Mouse (Mus musculus) B cell, adult 67 days (primary cell): ENCODE data around the gene Spag7. TPM values are rescaled to one million over a fixed set of nuclear protein-coding genes. Genes with fewer than 3 reads are reported as not detected.

Source experiments
- total RNA-seq, 2 experiments: library from RNA; stranded (reverse); gene quantifications; 4 replicates each; pipeline ENCODE4 v1.2.4; 2023

The Spag7 gene
- total RNA-seq: 10 to 100 TPM; 50.3 to 51.9 TPM

GRCm38 (mm10) chr11:70668771-70669505 is at the start of gene Spag7:
TSS of gene Spag7 (minus strand) at chr11:70669416.

DNA sequence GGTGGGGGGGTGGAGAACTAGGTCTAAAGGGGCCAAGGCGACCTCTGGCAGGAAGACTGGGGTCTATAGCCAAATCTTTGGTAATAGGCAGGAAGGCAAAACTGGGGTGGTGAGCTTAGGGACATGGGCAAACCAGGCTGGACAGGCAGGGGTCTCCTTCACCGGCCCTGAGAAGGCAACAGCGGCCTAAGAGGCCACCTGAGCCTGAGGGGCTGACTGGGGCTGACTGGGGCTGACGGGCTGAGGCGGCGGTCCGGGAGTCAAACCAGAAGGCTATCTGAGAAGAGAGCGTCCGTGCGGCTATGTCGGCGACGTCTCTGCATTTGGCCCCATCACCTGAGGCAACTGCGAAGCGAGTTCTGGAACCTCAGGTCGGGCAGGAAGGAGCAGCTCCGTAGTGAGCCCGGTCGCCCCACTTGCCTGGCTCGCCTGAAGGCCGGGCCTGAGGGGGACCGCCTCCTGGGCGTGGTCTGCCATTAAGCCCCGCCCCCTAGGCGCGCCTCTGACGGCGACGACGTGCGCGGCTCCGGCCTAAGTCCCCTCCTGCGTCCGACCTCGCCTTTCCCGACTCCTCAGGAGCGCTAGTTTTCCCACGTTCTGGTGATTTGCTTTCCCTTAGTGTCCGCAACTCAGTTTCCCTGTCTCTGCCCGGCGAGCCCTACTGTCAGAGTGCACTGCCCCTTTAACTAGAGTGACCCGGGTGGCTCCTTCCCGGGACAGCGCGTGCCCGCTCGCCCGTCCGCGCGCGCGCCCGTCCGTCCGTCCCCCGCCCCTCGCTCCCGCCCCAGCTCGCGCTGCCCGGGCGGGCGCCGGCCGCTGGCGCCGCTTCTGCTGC is 30.7 kb upstream of the Spag7 start, which contains the start of the genes Inca1 and Kif1c:
Gene Inca1 (minus strand): TSS at position 434 of the 835 bp plus-strand sequence.
Gene Kif1c (plus strand): TSS at position 827 of the 835 bp plus-strand sequence.

DNA sequence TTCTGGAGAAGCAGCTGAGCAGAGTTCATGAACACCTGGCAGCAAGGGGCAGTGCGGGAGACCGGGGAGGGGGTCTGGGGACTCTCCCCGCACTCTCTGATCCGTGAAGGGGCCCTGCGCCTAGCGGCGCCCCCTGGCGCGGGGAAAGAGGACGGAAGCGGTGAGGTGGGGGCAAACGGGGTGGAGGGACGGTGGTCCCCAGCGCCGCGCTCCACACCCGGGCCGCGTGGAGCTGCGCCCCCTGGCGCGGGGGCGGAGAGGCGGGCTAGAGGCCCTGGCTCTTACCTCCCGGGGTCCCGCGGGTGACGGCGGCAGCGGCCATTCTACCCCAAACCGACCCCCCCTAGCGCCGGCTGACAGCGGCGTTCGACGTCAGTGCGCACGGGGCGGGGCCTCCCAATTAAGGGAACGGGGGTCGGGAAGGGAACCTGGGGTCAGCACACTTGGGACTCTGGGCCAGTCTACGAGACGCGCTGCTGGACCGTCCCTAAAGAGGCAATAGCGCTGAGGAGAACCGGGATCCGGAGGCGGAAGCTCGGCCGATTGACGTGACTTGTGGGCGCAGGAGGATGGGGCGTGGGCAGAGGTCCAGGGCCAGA is 18.5 kb upstream of the Spag7 start, which contains the start of gene Camta2:
Gene Camta2 (minus strand): TSS at position 505 of the 599 bp plus-strand sequence.

GRCm38 (mm10) chr11:70656964-70657363 is 12.3 kb downstream of the Spag7 start, which contains the start of gene Eno3:
TSS of gene Eno3 (plus strand) at chr11:70657202.

DNA sequence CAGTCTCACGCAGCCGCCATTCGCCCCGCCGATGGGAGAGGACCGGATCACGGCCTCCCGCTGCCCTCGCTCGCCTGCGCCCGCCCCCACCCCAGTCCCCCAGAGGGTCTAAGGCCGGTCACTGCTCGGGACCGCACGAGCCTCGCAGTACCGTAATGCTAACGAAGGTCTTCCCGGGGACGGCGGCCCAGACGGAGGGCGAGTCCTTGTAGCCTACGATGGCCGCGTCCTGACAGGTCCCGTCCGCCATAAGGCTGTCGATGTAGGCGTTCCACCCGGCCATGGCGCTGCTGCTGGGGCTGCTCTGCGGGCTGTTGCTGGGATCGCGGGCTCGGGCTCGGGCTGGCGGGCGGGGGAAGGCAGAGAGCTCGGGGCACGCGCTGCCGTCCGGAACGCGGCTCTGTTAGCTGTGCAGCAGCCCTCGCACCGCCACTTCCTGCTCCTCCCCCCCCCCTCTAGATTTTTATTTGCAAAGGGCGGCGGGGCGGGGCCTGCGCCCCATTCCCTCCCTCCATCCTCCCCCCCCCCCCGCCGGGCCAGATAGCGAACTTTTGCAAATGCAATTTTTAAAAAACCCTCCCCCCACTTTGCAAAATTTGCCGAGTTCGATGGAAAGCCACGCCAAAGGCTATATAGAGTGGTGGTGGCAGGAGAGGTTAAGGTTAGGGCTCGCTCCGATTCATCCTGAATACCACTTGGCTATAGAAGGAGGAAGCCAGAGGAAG is 14.9 kb downstream of the Spag7 start, which contains the start of gene Pfn1:
Gene Pfn1 (minus strand): TSS at position 447 of the 725 bp plus-strand sequence.

DNA sequence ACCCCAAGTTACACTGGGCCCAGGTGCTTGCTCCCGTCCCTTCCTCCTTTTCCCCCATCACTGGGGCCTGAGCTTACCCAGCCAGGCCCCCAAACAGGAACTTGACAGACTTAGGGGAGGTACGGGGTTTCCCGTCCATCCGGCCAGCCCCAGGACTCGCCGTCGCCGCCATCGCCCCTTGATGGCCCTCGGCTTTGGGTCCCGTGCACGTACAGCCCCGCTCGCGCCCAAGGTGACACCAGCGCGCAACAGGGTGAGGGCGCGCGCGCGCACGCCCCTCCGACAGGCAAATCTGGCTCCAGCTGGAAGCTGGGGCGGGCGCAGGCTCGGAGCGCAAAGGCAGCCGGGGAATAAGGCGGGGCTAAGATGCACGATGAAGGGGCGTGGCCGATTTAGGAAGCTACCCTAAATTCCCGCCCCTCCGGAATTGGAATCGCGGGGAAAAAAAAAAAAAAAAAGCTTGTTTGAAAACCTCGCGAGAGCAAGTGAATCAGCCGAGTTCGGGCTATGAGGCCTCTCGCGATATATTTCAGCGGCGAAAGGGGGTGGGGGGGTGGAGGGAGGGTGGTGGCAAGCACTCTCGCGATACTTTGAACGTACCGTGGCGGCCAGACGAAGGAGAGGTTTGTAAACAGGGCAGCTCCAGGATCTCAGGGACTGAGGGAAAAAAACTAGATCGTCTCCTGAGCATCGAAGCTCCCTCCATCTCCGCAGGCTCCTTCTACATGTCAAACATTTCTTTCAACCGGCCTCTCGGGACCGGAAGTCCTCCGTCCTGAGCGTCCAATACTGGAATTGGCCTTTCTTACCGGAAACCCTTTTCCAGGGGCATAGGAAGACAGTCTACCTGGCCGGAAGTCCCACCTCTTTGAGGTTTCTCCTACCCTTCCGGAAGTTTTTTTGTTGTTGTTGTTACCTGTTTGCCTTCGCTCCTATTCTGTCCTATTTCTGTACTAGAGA is 22.2 kb downstream of the Spag7 start, which contains the start of the genes Rnf167 and Slc25a11:
Gene Rnf167 (plus strand): TSS at position 545 of the 960 bp plus-strand sequence.
Gene Slc25a11 (minus strand): TSS at position 789 of the 960 bp plus-strand sequence.

GRCm38 (mm10) chr11:70638714-70639278 is 30.4 kb downstream of the Spag7 start, which contains the start of gene Gp1ba:
TSS of gene Gp1ba (plus strand) at chr11:70639122.

GRCm38 (mm10) chr11:70619101-70619500 is 50.1 kb downstream of the Spag7 start, which contains the start of gene Chrne:
TSS of gene Chrne (minus strand) at chr11:70619216.

DNA sequence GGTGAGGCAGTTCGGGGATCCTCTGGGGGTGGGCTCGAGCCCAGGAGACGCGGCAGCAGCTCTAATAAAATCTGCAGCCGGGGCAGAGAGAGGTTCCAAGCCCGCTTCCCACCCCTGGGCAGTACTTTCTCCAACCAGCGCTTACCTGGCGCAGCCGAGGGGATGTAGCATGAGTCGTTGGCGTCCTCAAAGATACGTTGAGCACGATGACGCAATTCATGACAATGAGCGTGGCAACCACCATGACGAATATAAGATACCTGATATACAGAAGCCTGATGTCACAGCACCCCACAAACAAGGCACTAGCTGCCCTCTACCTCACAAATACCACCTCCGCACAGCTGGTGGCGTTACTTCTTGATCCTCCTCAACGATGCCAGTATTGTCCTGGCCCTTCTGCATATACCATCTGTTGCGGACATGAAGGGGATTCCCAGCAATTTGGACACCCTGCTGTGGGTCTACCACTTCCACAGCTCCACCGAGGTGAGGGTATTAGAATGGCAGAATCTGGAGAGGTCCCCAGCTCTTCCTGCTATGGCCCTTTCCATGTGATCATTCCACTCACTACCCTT is 53.6 kb downstream of the Spag7 start, which contains the start of gene 4930544D05Rik:
Gene 4930544D05Rik (plus strand): TSS at position 333 of the 578 bp plus-strand sequence.

Other genes with a start within 250 kb of the Spag7 start
- gene Arrb2, start 236.8 kb downstream of the Spag7 start, total RNA-seq: 100 to 1,000 TPM; 112 to 124 TPM
- gene Med11, start 217.5 kb downstream of the Spag7 start, total RNA-seq: 10 to 100 TPM; 43.4 to 49.3 TPM
- under 1 TPM; 0.47 to 0.90 TPM for gene Zmynd15, start 210.0 kb downstream of the Spag7 start, total RNA-seq
- gene Cxcl16, start 209.4 kb downstream of the Spag7 start, total RNA-seq: 1 to 10 TPM; 3.9 to 4.2 TPM
- gene Tm4sf5, start 164.2 kb downstream of the Spag7 start, total RNA-seq: not detected
- not detected for gene Vmo1, start 154.8 kb downstream of the Spag7 start, total RNA-seq
- not detected for gene Gltpd2, start 150.2 kb downstream of the Spag7 start, total RNA-seq
- 100 to 1,000 TPM; 121 to 134 TPM for gene Psmb6, start 144.0 kb downstream of the Spag7 start, total RNA-seq
- gene Gm40193, start 136.5 kb downstream of the Spag7 start, total RNA-seq: not detected
- 1 to 10 TPM; 5.0 to 5.2 TPM for gene Pld2, start 129.4 kb downstream of the Spag7 start, total RNA-seq
- gene Mink1, start 106.5 kb downstream of the Spag7 start, total RNA-seq: 10 to 100 TPM; 81.3 to 93.7 TPM
- not detected for gene 4930544D05Rik, start 53.6 kb downstream of the Spag7 start, total RNA-seq
- 1 to 10 TPM in 1 of 2 experiments, not detected in 1; 1.2 TPM for gene Chrne, start 50.2 kb downstream of the Spag7 start, total RNA-seq
- not detected for gene Gp1ba, start 30.3 kb downstream of the Spag7 start, total RNA-seq
- 100 to 1,000 TPM; 242 to 251 TPM for gene Rnf167, start 22.2 kb downstream of the Spag7 start, total RNA-seq
- 10 to 100 TPM; 69.1 to 77.2 TPM for gene Slc25a11, start 21.9 kb downstream of the Spag7 start, total RNA-seq
- 1,000 to 10,000 TPM; 1,404 to 1,507 TPM for gene Pfn1, start 14.8 kb downstream of the Spag7 start, total RNA-seq
- gene Eno3, start 12.2 kb downstream of the Spag7 start, total RNA-seq: 10 to 100 TPM; 36.4 to 41.4 TPM
- 10 to 100 TPM; 68.6 to 69.9 TPM for gene Camta2, start 18.7 kb upstream of the Spag7 start, total RNA-seq
- gene Inca1, start 30.7 kb upstream of the Spag7 start, total RNA-seq: 1 to 10 TPM; 2.0 to 2.2 TPM
- gene Kif1c, start 31.1 kb upstream of the Spag7 start, total RNA-seq: 10 to 100 TPM; 33.4 to 36.3 TPM
- gene Zfp3, start 94.8 kb upstream of the Spag7 start, total RNA-seq: 1 to 10 TPM; 1.8 to 5.4 TPM
- 10 to 100 TPM; 28.9 to 29.8 TPM for gene Scimp, start 143.2 kb upstream of the Spag7 start, total RNA-seq
- 10 to 100 TPM; 57.1 to 57.7 TPM for gene Rabep1, start 175.4 kb upstream of the Spag7 start, total RNA-seq